Mouse (Mus musculus) heart, adult 9 months (tissue): ENCODE measurements at regions not wholly inside any gene's neighbourhood (a gene's known extent, or its start where the extent isn't known, plus 50 kb on each side); places are given as distances from the start of the nearest gene placed in this dataset.

ENCODE experiments used
- DNase-seq, 2 experiments: peaks; one replicate each; pipeline ENCODE4 v3.0.0; 2022; ENCODE audit warnings: low spot score in 2 of 2

GRCm38 (mm10) chr12:73491370-73491769, 54.8 kb downstream of the Tmem30b start:
- no peak for DNase-seq

- DNase-seq, result no peak
These were observed 63.3 kb downstream of the Tmem30b start for GRCm38 (mm10) chr12:73482858-73483257.

- no peak for DNase-seq
These were observed 63.9 kb downstream of the Tmem30b start for GRCm38 (mm10) chr12:73482275-73482674.

- no peak for DNase-seq
These were observed 64.5 kb downstream of the Tmem30b start for GRCm38 (mm10) chr12:73481705-73482104.

- DNase-seq, result peak in 1 of 2 experiments; percentile 20
These were observed 65.0 kb downstream of the Tmem30b start for GRCm38 (mm10) chr12:73481165-73481564.

- DNase-seq, result no peak
These were observed 65.6 kb downstream of the Tmem30b start for GRCm38 (mm10) chr12:73480610-73480971.

GRCm38 (mm10) chr12:73479932-73480609, 66.1 kb downstream of the Tmem30b start:
- DNase-seq, result no peak

GRCm38 (mm10) chr12:73478641-73479040, 67.6 kb downstream of the Tmem30b start:
- no peak for DNase-seq

- DNase-seq, result no peak
These were observed 69.8 kb downstream of the Tmem30b start for GRCm38 (mm10) chr12:73476421-73476858.

GRCm38 (mm10) chr12:73475774-73476173, 70.4 kb downstream of the Tmem30b start:
- no peak for DNase-seq

- DNase-seq, result no peak
These were observed 71.2 kb downstream of the Tmem30b start for GRCm38 (mm10) chr12:73475020-73475419.

- DNase-seq, result no peak
These were observed 73.1 kb downstream of the Tmem30b start for GRCm38 (mm10) chr12:73473111-73473510.

- DNase-seq, result no peak
These were observed 74.2 kb downstream of the Tmem30b start for GRCm38 (mm10) chr12:73471966-73472365.

- no peak for DNase-seq
These were observed 79.7 kb downstream of the Tmem30b start for GRCm38 (mm10) chr12:73466484-73466883.

GRCm38 (mm10) chr12:73465975-73466374, 80.2 kb downstream of the Tmem30b start:
- no peak for DNase-seq

- DNase-seq, result no peak
These were observed 81.9 kb downstream of the Tmem30b start for GRCm38 (mm10) chr12:73464311-73464710.

- peak; percentile 70 to 75 for DNase-seq
These were observed 84.1 kb downstream of the Tmem30b start for GRCm38 (mm10) chr12:73462091-73462490.

- no peak for DNase-seq
These were observed 85.9 kb downstream of the Tmem30b start for GRCm38 (mm10) chr12:73460291-73460761.

- no peak for DNase-seq
These were observed 94.9 kb downstream of the Tmem30b start for GRCm38 (mm10) chr12:73451257-73451656.

- DNase-seq, result no peak
These were observed 95.7 kb downstream of the Tmem30b start for GRCm38 (mm10) chr12:73450541-73450940.

GRCm38 (mm10) chr12:73449911-73450520, 96.2 kb downstream of the Tmem30b start:
- peak in 1 of 2 experiments; percentile 28 for DNase-seq

- peak; percentile 23 to 35 for DNase-seq
These were observed 97.1 kb downstream of the Tmem30b start for GRCm38 (mm10) chr12:73449069-73449468.

GRCm38 (mm10) chr12:73448388-73448965, 97.7 kb downstream of the Tmem30b start:
- no peak for DNase-seq
